Mouse (Mus musculus): ENCODE results near the gene Zfp791. TPM values are rescaled to one million over a fixed set of nuclear protein-coding genes. Genes with fewer than 3 reads are reported as not detected.
"Not testable (repeated sequence)": the region's sequence is repeated elsewhere in the genome, so short reads cannot be mapped to it uniquely, and the experiment has no call there.

Zfp791 gene
- polyA plus RNA-seq, 1 experiment from 2014 or later: 4.6 TPM

- Histone ChIP-seq H3K9ac (no peak overlapping the region), H3K4me2 (no peak overlapping the region), H3K4me1 (replicated peaks) (no peaks in the 10 kb centered on the region), H3K9me3 (no peaks in the 10 kb centered on the region), H3K27ac (replicated peaks) (no peak overlapping the region), H3K4me3 (no peak overlapping the region), H3K36me3 (peaks cover 27% of the 10 kb centered on the region), H3K27me3 (no peaks in the 10 kb centered on the region)
- ATAC-seq (ENCODE audit: low FRiP score, low read depth): no peak
- 87% methylated on average over 4 of the region's 4 CpGs for WGBS
Observed at GRCm38 (mm10) chr8:85100076-85100665, 22.7 kb downstream of the Zfp791 start.

DNA sequence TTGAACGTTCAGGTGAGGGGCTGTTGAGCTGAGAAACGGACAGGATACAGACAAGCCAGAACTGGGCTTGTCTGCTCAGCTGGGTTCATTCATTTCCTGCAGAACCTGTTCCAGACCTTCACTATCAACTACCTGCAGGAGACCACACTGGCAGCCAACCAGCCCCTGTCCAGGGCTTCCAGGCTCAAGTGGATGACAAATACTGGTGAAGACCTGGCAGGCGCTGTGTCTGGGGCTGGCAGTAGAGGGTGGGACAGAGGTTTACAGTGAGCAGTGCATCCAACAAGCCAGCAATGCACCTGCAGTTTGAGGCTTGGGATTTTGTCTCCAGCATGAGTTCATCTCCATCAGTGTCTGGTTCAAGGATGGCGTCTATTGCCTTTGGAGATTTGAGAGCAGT is 26.0 kb downstream of the Zfp791 start:
- H3K9me3 ChIP-seq: no peaks in the 10 kb centered on the region
- H3K4me3 ChIP-seq: no peak overlapping the region
- H3K27ac ChIP-seq (replicated peaks): no peak overlapping the region
- WGBS: 92% methylated on average over 4 of the region's 4 CpGs
- ATAC-seq (ENCODE audit: low FRiP score, low read depth): no peak
- no peaks in the 10 kb centered on the region for H3K4me1 ChIP-seq (replicated peaks)
- H3K9ac ChIP-seq: no peak overlapping the region
- H3K36me3 ChIP-seq: peaks cover 32% of the 10 kb centered on the region
- no peak overlapping the region for H3K4me2 ChIP-seq
- no peaks in the 10 kb centered on the region for H3K27me3 ChIP-seq

DNA sequence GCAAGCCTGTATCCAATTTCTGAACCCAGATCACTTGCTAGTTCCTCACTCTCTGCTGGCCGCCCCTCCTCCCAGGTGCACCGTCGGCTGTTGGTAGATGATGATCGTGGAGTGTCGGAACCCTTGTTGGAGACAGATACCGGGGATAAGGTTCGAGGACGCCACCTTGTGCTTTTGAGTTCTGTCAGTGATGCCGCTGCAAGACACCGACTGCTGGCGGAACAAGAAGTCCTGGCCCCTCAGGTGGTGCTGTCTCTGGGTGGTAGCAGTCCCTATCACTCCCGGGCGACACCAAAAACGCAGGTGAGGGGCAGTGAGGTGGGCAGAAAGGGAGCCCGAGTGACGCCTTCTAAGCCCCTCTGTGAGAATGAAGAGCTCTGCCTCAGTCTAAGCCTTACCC is 26.7 kb downstream of the Zfp791 start:
- 96% methylated on average over 16 of the region's 16 CpGs for WGBS
- no peaks in the 10 kb centered on the region for H3K4me1 ChIP-seq (replicated peaks)
- H3K27me3 ChIP-seq: no peaks in the 10 kb centered on the region
- H3K9ac ChIP-seq: no peak overlapping the region
- no peak overlapping the region for H3K4me2 ChIP-seq
- no peak for ATAC-seq (ENCODE audit: low FRiP score, low read depth)
- no peaks in the 10 kb centered on the region for H3K9me3 ChIP-seq
- H3K36me3 ChIP-seq: peaks cover 32% of the 10 kb centered on the region
- H3K27ac ChIP-seq (replicated peaks): no peak overlapping the region
- no peak overlapping the region for H3K4me3 ChIP-seq

GRCm38 (mm10) chr8:85095566-85095965 is 27.3 kb downstream of the Zfp791 start:
- Histone ChIP-seq H3K27ac (replicated peaks) (no peak overlapping the region), H3K9me3 (no peaks in the 10 kb centered on the region), H3K36me3 (peaks cover 32% of the 10 kb centered on the region), H3K4me3 (no peak overlapping the region), H3K27me3 (no peaks in the 10 kb centered on the region), H3K9ac (no peak overlapping the region), H3K4me1 (replicated peaks) (no peaks in the 10 kb centered on the region), H3K4me2 (no peak overlapping the region)
- no peak for ATAC-seq (ENCODE audit: low FRiP score, low read depth)
- 93% methylated on average over 7 of the region's 7 CpGs for WGBS

DNA sequence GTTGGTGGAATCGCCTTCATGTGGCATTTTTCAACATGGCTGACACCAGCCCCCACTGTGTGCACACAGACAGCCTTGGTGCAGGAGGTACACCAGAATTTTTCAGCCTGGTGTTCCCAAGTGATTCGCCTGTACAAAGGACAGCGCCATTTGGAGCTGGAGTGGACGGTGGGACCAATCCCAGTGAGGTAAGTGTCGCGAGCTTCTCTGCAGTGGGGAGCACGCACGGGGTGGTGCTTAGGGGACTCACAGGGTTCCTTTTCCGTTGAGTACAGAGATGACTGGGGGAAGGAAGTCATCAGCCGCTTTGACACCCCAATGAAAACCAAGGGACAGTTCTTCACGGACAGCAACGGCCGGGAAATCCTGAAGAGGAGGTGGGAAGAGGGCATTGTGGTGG is 27.8 kb downstream of the Zfp791 start:
- WGBS: 94% methylated on average over 13 of the region's 13 CpGs
- no peak overlapping the region for H3K27ac ChIP-seq (replicated peaks)
- H3K9me3 ChIP-seq: no peaks in the 10 kb centered on the region
- no peak overlapping the region for H3K9ac ChIP-seq
- no peak overlapping the region for H3K4me3 ChIP-seq
- no peak overlapping the region for H3K4me2 ChIP-seq
- H3K36me3 ChIP-seq: peaks cover 32% of the 10 kb centered on the region
- H3K27me3 ChIP-seq: no peaks in the 10 kb centered on the region
- no peaks in the 10 kb centered on the region for H3K4me1 ChIP-seq (replicated peaks)
- ATAC-seq (ENCODE audit: low FRiP score, low read depth): no peak

DNA sequence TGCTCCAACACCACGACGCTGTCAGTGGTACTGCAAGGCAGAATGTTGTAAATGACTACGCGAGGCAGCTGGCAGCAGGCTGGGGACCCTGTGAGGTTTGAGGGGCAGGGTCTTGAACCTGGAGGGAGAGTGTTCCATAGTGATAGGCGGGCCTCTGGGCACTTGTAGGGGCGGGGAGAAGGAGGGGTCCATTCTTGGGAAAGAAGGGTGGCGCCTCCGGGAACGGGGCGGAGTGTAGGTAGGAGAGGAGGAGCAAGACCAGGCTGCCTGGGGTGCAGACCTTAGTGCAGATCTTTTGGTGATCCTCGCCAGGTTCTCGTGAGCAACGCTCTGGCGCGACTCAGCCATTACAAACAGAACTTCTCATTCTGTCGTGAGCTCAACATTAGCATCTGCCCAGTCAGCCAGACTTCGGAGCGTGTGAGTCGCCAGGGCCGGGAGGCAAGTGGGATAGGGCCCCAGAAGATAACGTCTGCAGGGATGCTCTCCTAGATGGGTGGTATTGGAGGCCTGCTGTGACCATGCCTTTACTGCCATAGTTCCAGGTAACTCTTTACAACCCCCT is 31.3 kb downstream of the Zfp791 start:
- 36% methylated on average over 20 of the region's 21 CpGs for WGBS
- peaks cover 14% of the 10 kb centered on the region; the same call in 1 of the 2 replicates for H3K36me3 ChIP-seq
- no peak for ATAC-seq (ENCODE audit: low FRiP score, low read depth)
- no peak overlapping the region for H3K27ac ChIP-seq (replicated peaks)
- no peak overlapping the region for H3K4me3 ChIP-seq
- H3K9ac ChIP-seq: no peak overlapping the region
- H3K4me1 ChIP-seq (replicated peaks): no peaks in the 10 kb centered on the region
- H3K4me2 ChIP-seq: no peak overlapping the region
- H3K9me3 ChIP-seq: no peaks in the 10 kb centered on the region
- no peaks in the 10 kb centered on the region for H3K27me3 ChIP-seq

DNA sequence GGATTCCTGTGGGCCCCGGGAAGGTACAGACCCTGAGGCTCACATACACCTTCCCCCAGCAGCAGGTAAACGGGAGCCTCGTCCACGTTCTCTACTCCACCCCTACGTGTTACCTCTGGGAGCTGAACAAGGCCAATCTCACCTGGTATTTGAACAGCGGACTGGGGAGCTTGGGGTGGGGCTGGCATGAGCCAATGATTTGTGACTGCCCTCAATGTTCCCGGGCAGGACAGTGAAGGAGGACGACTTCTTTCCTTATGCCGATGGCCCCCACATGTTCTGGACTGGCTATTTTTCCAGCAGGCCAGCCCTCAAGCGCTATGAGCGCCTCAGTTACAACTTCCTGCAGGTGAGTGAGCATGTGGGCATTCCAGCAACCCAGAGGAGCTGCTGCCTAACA is 32.0 kb downstream of the Zfp791 start:
- Histone ChIP-seq H3K4me3 (no peak overlapping the region), H3K4me2 (no peak overlapping the region), H3K27ac (replicated peaks) (no peak overlapping the region), H3K36me3 (peaks cover 12% of the 10 kb centered on the region; the same call in 1 of the 2 replicates), H3K4me1 (replicated peaks) (no peaks in the 10 kb centered on the region), H3K9ac (no peak overlapping the region), H3K9me3 (no peaks in the 10 kb centered on the region), H3K27me3 (no peaks in the 10 kb centered on the region)
- 90% methylated on average over 11 of the region's 11 CpGs for WGBS
- ATAC-seq (ENCODE audit: low FRiP score, low read depth): no peak

- H3K36me3 ChIP-seq: peaks cover 8% of the 10 kb centered on the region; the same call in 1 of the 2 replicates
Observed at GRCm38 (mm10) chr8:85088771-85089170, 34.1 kb downstream of the Zfp791 start.

DNA sequence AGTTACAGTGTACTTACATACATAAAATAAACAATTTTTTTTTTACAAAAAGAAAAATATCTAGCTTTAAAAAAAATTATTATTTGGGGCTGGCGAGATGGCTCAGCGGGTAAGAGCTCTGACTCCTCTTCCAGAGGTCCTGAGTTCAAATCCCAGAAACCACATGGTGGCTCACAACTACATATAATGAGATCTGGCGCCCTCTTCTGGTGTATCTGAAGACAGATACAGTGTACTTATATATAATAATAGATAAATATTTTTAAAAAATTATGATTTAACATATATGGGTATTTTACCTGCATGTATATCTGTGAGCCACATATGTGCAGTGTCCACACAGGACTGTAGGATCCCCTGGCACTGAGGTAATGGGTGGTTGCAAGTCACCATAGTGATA is 36.7 kb downstream of the Zfp791 start:
- Histone ChIP-seq H3K27me3 (no peaks in the 10 kb centered on the region), H3K27ac (replicated peaks) (no peak overlapping the region), H3K9ac (no peak overlapping the region), H3K4me2 (no peak overlapping the region), H3K9me3 (no peaks in the 10 kb centered on the region), H3K36me3 (peaks cover 3% of the 10 kb centered on the region; the same call in 1 of the 2 replicates), H3K4me3 (no peak overlapping the region), H3K4me1 (replicated peaks) (peaks cover 28% of the 10 kb centered on the region)
- WGBS: 76% methylated on average over 3 of the region's 3 CpGs
- ATAC-seq (ENCODE audit: low FRiP score, low read depth): no peak

More at GRCm38 (mm10) chr8:85088771-85089170, 34.1 kb downstream of the Zfp791 start:
- no peak overlapping the region for H3K4me3 ChIP-seq
- peaks cover 5% of the 10 kb centered on the region for H3K4me1 ChIP-seq (replicated peaks)
- WGBS: 82% methylated on average over 2 of the region's 2 CpGs
- ATAC-seq (ENCODE audit: low FRiP score, low read depth): no peak
- H3K27ac ChIP-seq (replicated peaks): no peak overlapping the region
- H3K9me3 ChIP-seq: no peaks in the 10 kb centered on the region
- no peak overlapping the region for H3K9ac ChIP-seq
- H3K4me2 ChIP-seq: no peak overlapping the region
- no peaks in the 10 kb centered on the region for H3K27me3 ChIP-seq

DNA sequence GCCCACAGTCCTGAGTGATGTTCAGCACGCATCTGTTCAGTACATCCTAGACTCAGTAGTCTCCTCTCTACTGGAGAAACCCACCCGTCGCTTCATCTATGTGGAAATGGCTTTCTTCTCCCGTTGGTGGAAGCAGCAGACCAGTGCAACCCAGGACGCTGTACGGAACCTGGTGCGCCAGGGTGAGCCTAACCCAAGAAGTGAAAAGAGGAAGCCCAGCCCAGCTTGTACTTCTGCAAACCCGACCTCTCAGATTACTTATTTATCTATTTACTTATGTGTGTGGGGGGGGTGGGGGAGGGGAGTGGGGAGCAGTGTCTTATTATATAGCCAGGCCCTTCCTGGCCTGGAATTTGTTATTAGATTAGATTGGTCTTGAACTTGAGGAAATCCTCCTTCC is 38.3 kb downstream of the Zfp791 start:
- H3K4me2 ChIP-seq: no peak overlapping the region
- H3K27ac ChIP-seq (replicated peaks): no peak overlapping the region
- H3K9me3 ChIP-seq: no peaks in the 10 kb centered on the region
- H3K9ac ChIP-seq: no peak overlapping the region
- H3K27me3 ChIP-seq: no peaks in the 10 kb centered on the region
- no peak overlapping the region for H3K4me3 ChIP-seq
- no peak for ATAC-seq (ENCODE audit: low FRiP score, low read depth)
- H3K4me1 ChIP-seq (replicated peaks): peaks cover 34% of the 10 kb centered on the region
- WGBS: 93% methylated on average over 8 of the region's 8 CpGs
- H3K36me3 ChIP-seq: peaks cover 3% of the 10 kb centered on the region; the same call in 1 of the 2 replicates

GRCm38 (mm10) chr8:85083108-85083813 is 39.6 kb downstream of the Zfp791 start, which contains the start of gene Man2b1:
Man2b1 (plus strand) TSS chr8:85083270.
- 0 out of 2 replicates have a peak within 1 kb of the TSS, but pooled peaks have one; percentile 39 for H3K27ac ChIP-seq (replicated peaks)
- WGBS: under 1% methylated on average over 30 of the region's 30 CpGs
- no peaks in the 10 kb centered on the region for H3K9me3 ChIP-seq

DNA sequence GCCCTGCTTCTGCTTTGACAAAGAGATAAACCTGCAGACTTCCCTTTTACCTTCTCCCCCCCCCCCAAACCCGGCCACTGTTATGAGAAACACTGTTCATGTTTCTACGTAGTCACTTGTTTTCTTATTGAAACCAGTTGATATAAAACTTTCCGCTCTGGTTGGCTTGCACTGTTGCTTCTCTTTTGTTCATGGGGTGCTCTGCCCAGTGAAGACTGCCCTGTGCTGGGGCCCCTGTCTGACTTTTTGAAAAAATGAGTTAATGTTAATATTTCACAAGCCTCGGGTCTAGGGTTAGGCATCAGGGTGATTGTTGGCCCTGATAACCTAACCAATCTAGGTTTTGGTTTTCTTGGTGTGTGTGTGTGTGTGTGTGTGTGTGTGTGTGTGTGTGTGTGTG is 40.7 kb downstream of the Zfp791 start:
- H3K4me3 ChIP-seq; ATAC-seq (ENCODE audit: low FRiP score, low read depth); H3K27me3 ChIP-seq; H3K9ac ChIP-seq; H3K9me3 ChIP-seq; H3K27ac ChIP-seq (replicated peaks): not testable (repeated sequence)
- peaks cover 38% of the 10 kb centered on the region for H3K4me1 ChIP-seq (replicated peaks)
- peaks cover 12% of the 10 kb centered on the region for H3K36me3 ChIP-seq
- H3K4me2 ChIP-seq: peak overlapping the region; percentile 92; the same call in 1 of the 2 replicates
- WGBS: 94% methylated on average over 4 of the region's 4 CpGs

More at GRCm38 (mm10) chr8:85083108-85083813, 39.6 kb downstream of the Zfp791 start, which contains the start of gene Man2b1:
- peaks cover 38% of the 10 kb centered on the region for H3K4me1 ChIP-seq (replicated peaks)
- peak within 1 kb of the TSS; percentile 80 for H3K4me3 ChIP-seq
- ATAC-seq (ENCODE audit: low FRiP score, low read depth): peak; percentile 90
- H3K36me3 ChIP-seq: peaks cover 9% of the 10 kb centered on the region
- H3K4me2 ChIP-seq: peak within 1 kb of the TSS; percentile 97
- peak within 1 kb of the TSS; percentile 63 for H3K9ac ChIP-seq
- no peaks in the 10 kb centered on the region for H3K27me3 ChIP-seq

All from hindbrain, embryonic 15.5 days (tissue).